Mouse (Mus musculus) midbrain, embryonic 14.5 days (tissue): Measurements from ENCODE around the gene Gm21958. TPM values are rescaled to one million over a fixed set of nuclear protein-coding genes. Genes with fewer than 3 reads are reported as not detected.

Experiments
- ATAC-seq: fragments of 200-750 bp; cut with Nextera tagmentation; 2 replicates; pipeline ENCODE4 v1.8.0; 2017; ENCODE audit warnings: moderate number of reproducible peaks, moderate library complexity; ENCODE audit not compliant: low FRiP score, low TSS enrichment
- DNase-seq: peaks from one replicate; pipeline ENCODE4 v3.0.0-alpha.2; 2015
- H3K27ac ChIP-seq: fragments of 300-500 bp; sonication (generic); replicated peaks from 2 replicates; pipeline ENCODE4 v1.5.1; 2014; ENCODE audit warnings: mild to moderate bottlenecking, low read depth, low read length, moderate library complexity
- H3K27me3 ChIP-seq: fragments of 300-500 bp; sonication (generic); 2 replicates; pipeline ENCODE4 v1.6.1; 2014; ENCODE audit warnings: low read length, control low read depth, mixed read lengths; ENCODE audit not compliant: control insufficient read depth, insufficient read depth
- H3K36me3 ChIP-seq: fragments of 300-500 bp; sonication (generic); 2 replicates; pipeline ENCODE4 v1.6.1; 2014; ENCODE audit warnings: low read length, control low read depth; ENCODE audit not compliant: control insufficient read depth, insufficient read depth
- H3K4me1 ChIP-seq: fragments of 300-500 bp; sonication (generic); 2 replicates; pipeline ENCODE4 v1.6.1; 2014; ENCODE audit warnings: mild to moderate bottlenecking, antibody characterized with exemption, low read length, control low read depth; ENCODE audit not compliant: control insufficient read depth, insufficient read depth
- H3K4me2 ChIP-seq: fragments of 300-500 bp; sonication (generic); 2 replicates; pipeline ENCODE4 v1.6.1; 2014; ENCODE audit warnings: mild to moderate bottlenecking, low read length, moderate library complexity
- H3K4me3 ChIP-seq: fragments of 300-500 bp; sonication (generic); replicated peaks from 2 replicates; pipeline ENCODE4 v1.5.1; 2014; ENCODE audit warnings: low read depth, low read length
- H3K9ac ChIP-seq: fragments of 300-500 bp; sonication (generic); replicated peaks from 2 replicates; pipeline ENCODE4 v1.6.1; 2014; ENCODE audit warnings: mild to moderate bottlenecking, low read length, moderate library complexity
- H3K9me3 ChIP-seq: fragments of 300-500 bp; sonication (generic); 2 replicates; pipeline ENCODE4 v1.6.1; 2016; ENCODE audit warnings: low read length, control low read depth, mixed read lengths; ENCODE audit not compliant: control insufficient read depth
- WGBS: fragments of 180-500 bp; shearing (Covaris S2); extraction: QIAGEN DNeasy Blood & Tissue Kit; methylation state at CpG from one replicate; pipeline ENCODE4 v1.1.7; 2014; 5-methylcytosine and 5-hydroxymethylcytosine counted together
- polyA plus RNA-seq: library from polyadenylated mRNA; unstranded; fragments of >200 nt; fragmentation: Nextera tagmentation; extraction: Ambion mirVana; gene quantifications from 2 replicates; pipeline ENCODE4 v1.2.1, GENCODE M21; 2014

The Gm21958 gene
- polyA plus RNA-seq, 1 experiment from 2014 or later: 1.1 TPM

DNA sequence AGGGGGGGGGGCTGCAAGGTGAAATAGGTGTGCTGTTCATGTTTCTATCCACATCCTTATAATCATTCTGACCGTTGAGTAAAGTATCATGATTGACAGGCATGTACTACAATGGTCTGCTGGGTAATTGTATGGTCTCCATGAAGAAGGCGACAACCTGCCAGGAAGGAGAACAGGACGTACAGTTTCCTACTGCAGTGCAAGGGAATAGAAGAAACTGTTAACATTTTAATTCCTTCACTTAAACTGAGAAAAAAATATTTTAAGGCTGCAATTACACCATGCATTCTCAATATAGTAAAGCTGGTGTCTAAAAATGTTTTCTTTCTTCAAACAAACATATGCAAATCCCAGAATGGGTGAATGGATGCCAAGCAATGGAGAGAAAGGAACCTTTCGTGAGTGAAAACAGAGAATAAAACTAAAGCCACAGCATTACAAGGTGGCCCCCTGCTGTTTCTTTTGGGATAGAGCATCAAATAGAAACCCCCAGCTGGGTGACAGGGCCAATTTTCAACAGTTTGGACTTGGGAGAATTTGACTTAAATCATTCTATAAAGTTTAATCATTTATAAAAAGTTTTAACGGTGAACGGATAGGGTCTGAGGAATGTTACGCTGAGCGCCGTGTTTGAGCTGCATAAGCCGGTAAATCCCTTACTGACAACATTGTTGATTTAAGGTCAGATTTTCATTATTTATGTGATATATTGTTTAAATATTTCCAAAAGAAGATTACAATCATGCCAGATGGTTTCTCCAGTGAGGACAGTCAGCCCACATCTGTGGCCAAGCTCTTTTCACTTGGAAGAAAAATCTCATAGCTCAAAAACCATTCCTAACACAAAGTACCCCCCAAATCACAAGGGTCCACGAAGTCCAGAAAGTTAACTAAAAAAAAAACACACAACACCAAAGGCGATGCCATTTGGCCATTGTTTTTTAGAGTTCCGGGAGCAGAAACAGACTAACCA lies 41.3 kb downstream of the Gm21958 start:
- Histone ChIP-seq H3K9ac (no peak overlapping the region), H3K27me3 (no peaks in the 10 kb centered on the region), H3K36me3 (no peaks in the 10 kb centered on the region), H3K9me3 (no peaks in the 10 kb centered on the region), H3K4me3 (no peak overlapping the region), H3K27ac (no peak overlapping the region), H3K4me1 (no peaks in the 10 kb centered on the region), H3K4me2 (no peak overlapping the region)
- peak; percentile 89 for DNase-seq
- ATAC-seq: no peak; the same call in 1 of the 2 replicates
- WGBS: 55% methylated on average over 13 of the region's 13 CpGs

DNA sequence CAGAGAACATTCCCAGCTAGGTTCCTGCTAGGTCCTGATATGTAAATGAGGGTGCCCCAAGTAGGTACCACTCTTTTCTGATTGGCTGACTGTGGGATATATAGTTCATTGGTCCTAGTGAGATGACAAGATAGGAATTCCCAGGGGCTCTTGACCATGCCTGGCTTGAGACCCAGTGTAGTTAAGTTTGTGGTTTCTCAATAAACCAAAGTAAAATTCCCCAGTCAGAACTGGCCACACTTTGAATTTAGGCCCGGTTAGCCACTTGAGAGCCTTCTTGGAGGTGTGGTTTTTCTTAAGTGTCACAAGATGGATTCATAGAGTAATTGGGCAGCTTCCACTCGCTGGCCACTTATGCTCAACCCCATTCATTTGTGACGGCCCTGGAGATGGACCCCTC lies 42.0 kb downstream of the Gm21958 start:
- H3K4me2 ChIP-seq: no peak overlapping the region
- ATAC-seq: no peak
- H3K9ac ChIP-seq: no peak overlapping the region
- H3K36me3 ChIP-seq: no peaks in the 10 kb centered on the region
- H3K4me1 ChIP-seq: no peaks in the 10 kb centered on the region
- H3K27me3 ChIP-seq: no peaks in the 10 kb centered on the region
- no peak overlapping the region for H3K4me3 ChIP-seq
- 86% methylated on average over 3 of the region's 3 CpGs for WGBS
- no peaks in the 10 kb centered on the region for H3K9me3 ChIP-seq
- DNase-seq: no peak
- H3K27ac ChIP-seq: no peak overlapping the region

- H3K9me3 ChIP-seq: no peaks in the 10 kb centered on the region
- no peak overlapping the region for H3K9ac ChIP-seq
- no peak overlapping the region for H3K4me2 ChIP-seq
- H3K36me3 ChIP-seq: no peaks in the 10 kb centered on the region
- no peaks in the 10 kb centered on the region for H3K27me3 ChIP-seq
- WGBS: 83% methylated on average over 6 of the region's 6 CpGs
- no peak overlapping the region for H3K4me3 ChIP-seq
- H3K4me1 ChIP-seq: no peaks in the 10 kb centered on the region
- no peak for DNase-seq
- ATAC-seq: no peak
- H3K27ac ChIP-seq: no peak overlapping the region
Observed at GRCm38 (mm10) chr3:54669559-54669958, 44.6 kb downstream of the Gm21958 start.

DNA sequence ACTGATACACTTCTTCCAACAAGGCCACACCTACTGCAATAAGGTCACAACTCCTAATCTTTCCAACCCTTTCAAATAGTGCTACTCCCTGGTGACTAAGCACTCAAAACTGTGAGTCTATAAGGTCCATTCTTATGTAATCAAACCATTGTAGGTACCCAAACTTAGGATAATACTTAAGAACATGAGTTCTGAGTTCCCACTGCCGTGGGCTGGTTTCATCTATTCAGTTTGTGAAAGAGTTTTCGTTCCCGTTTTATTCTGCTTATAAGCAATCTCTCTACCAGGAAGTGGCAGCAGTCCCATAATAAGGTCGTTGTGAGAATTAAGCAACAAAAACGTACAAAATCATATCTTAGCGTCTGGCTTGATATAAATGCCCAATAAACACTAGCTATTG lies 45.4 kb downstream of the Gm21958 start:
- Histone ChIP-seq H3K4me2 (no peak overlapping the region), H3K4me1 (no peaks in the 10 kb centered on the region), H3K27me3 (no peaks in the 10 kb centered on the region), H3K36me3 (no peaks in the 10 kb centered on the region), H3K27ac (no peak overlapping the region), H3K9me3 (no peaks in the 10 kb centered on the region), H3K4me3 (no peak overlapping the region), H3K9ac (no peak overlapping the region)
- ATAC-seq: no peak
- no peak for DNase-seq
- 85% methylated on average over 6 of the region's 6 CpGs for WGBS

DNA sequence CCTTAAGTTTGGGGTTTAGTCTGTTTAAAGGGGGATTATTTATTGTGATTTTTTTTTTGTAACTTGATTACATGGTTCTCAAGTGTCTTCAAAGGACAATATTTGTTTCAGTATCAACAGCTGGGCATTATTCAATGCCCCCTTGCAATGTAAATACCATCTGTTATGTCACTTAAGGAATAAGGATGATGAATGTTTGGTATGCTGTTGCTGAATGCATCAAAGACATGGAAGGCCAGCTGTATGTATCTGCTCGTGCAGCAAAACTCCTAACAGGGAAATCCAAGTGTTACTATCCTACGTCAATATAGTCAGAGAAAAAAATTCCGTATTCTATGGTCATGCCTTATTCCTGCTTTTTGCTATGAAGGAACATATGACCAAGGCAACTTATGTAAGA lies 46.0 kb downstream of the Gm21958 start:
- 87% methylated on average over 3 of the region's 3 CpGs for WGBS
- H3K4me2 ChIP-seq: no peak overlapping the region
- no peak overlapping the region for H3K27ac ChIP-seq
- H3K9ac ChIP-seq: no peak overlapping the region
- ATAC-seq: no peak
- DNase-seq: no peak
- no peak overlapping the region for H3K4me3 ChIP-seq
- no peaks in the 10 kb centered on the region for H3K36me3 ChIP-seq
- H3K4me1 ChIP-seq: no peaks in the 10 kb centered on the region
- H3K9me3 ChIP-seq: no peaks in the 10 kb centered on the region
- H3K27me3 ChIP-seq: no peaks in the 10 kb centered on the region

Other genes starting within 250 kb of the Gm21958 start
- 81.9 and 98.8 TPM in 2 replicates for gene Supt20, start 21.5 kb downstream of the Gm21958 start, polyA plus RNA-seq
- gene Exosc8, start 21.0 kb upstream of the Gm21958 start, polyA plus RNA-seq: 76.0 and 81.0 TPM in 2 replicates
- gene Alg5, start 21.2 kb upstream of the Gm21958 start, polyA plus RNA-seq: 48.3 and 55.5 TPM in 2 replicates
- 0.30 and 0.43 TPM in 2 replicates for gene Smad9, start 41.2 kb upstream of the Gm21958 start, polyA plus RNA-seq
- gene Rfxap, start 93.4 kb upstream of the Gm21958 start, polyA plus RNA-seq: 45.4 and 59.8 TPM in 2 replicates
- gene Sertm1, start 201.5 kb upstream of the Gm21958 start, polyA plus RNA-seq: 1.3 and 2.7 TPM in 2 replicates